Mouse (Mus musculus): Measurements from ENCODE around the gene Itpkb. TPM values are rescaled to one million over a fixed set of nuclear protein-coding genes. Genes with fewer than 3 reads are reported as not detected.

Itpkb gene
- polyA plus RNA-seq, 1 experiment = 12.4 TPM

DNA sequence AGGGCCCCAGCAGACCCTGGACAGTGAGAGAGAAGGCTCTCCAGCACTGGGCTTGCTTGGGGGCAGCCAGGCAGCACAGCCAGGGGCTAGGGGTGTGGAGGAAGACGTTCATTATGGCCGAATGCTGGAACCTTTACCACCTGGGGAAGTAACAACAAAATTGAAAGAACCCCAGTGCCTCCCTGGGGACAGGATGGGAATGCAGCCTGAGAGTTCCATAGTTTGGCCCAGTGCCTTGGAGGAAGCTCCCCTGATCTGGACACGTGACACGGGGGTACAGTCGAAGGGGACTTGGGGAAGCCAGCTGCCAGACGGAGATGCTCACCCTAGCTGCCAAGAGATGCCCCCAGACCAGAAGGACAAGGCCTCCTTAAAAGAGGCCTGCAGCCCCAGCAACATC is 3.3 kb downstream of the Itpkb start:
- Histone ChIP-seq H3K27me3 (ENCODE audit: control insufficient read depth, insufficient read depth, low read length, poor library complexity, severe bottlenecking) (peaks cover 10% of the 10 kb centered on the region), H3K4me3 (ENCODE audit: low read depth, low read length) (no peak overlapping the region), H3K27ac (ENCODE audit: insufficient read depth, low read length) (no peak overlapping the region), H3K9ac (ENCODE audit: low read depth, poor library complexity, severe bottlenecking) (no peak overlapping the region), H3K36me3 (ENCODE audit: control insufficient read depth, insufficient read depth, low read length, poor library complexity, severe bottlenecking) (no peaks in the 10 kb centered on the region), H3K9me3 (replicated peaks; ENCODE audit: control insufficient read depth, insufficient read depth, low read length, poor library complexity, severe bottlenecking) (no peaks in the 10 kb centered on the region), H3K4me1 (ENCODE audit: control insufficient read depth, insufficient read depth, low read length) (no peaks in the 10 kb centered on the region)
- no peak for TF ChIP-seq POLR2A (IDR thresholded peaks at IDR 0.05; ENCODE audit: insufficient read depth, low read length)
- TF ChIP-seq EP300 (IDR thresholded peaks at IDR 0.05; ENCODE audit: insufficient read depth, low read depth, low read length) = no peak
- no peak for TF ChIP-seq CTCF (IDR thresholded peaks at IDR 0.05; ENCODE audit: low read depth, low read length)

DNA sequence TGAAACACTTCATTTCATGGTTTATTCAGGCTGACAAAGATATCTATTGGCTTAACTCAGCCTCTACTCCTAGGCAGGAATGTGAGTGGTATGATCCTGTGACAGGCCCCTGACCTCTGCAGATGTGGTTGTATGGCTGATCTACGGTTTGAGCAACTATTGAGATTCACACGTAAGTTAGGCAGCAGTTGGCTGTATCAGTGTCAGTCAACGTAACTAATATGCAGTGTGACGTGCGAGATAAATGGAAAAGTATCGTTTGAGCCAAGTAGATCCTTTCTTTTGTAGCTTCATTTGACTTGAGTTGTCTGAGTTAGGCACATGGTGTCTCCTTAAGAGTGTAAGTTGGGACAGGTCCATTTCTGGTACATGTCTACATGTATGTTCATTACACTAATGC is 4.3 kb downstream of the Itpkb start:
- TF ChIP-seq CTCF (IDR thresholded peaks at IDR 0.05; ENCODE audit: low read depth, low read length) = no peak
- TF ChIP-seq EP300 (IDR thresholded peaks at IDR 0.05; ENCODE audit: insufficient read depth, low read depth, low read length) = no peak
- Histone ChIP-seq H3K36me3 (ENCODE audit: control insufficient read depth, insufficient read depth, low read length, poor library complexity, severe bottlenecking) (no peaks in the 10 kb centered on the region), H3K4me3 (ENCODE audit: low read depth, low read length) (no peak overlapping the region), H3K27me3 (ENCODE audit: control insufficient read depth, insufficient read depth, low read length, poor library complexity, severe bottlenecking) (peaks cover 10% of the 10 kb centered on the region), H3K4me1 (ENCODE audit: control insufficient read depth, insufficient read depth, low read length) (no peaks in the 10 kb centered on the region), H3K27ac (ENCODE audit: insufficient read depth, low read length) (no peak overlapping the region), H3K9me3 (replicated peaks; ENCODE audit: control insufficient read depth, insufficient read depth, low read length, poor library complexity, severe bottlenecking) (no peaks in the 10 kb centered on the region), H3K9ac (ENCODE audit: low read depth, poor library complexity, severe bottlenecking) (no peak overlapping the region)

DNA sequence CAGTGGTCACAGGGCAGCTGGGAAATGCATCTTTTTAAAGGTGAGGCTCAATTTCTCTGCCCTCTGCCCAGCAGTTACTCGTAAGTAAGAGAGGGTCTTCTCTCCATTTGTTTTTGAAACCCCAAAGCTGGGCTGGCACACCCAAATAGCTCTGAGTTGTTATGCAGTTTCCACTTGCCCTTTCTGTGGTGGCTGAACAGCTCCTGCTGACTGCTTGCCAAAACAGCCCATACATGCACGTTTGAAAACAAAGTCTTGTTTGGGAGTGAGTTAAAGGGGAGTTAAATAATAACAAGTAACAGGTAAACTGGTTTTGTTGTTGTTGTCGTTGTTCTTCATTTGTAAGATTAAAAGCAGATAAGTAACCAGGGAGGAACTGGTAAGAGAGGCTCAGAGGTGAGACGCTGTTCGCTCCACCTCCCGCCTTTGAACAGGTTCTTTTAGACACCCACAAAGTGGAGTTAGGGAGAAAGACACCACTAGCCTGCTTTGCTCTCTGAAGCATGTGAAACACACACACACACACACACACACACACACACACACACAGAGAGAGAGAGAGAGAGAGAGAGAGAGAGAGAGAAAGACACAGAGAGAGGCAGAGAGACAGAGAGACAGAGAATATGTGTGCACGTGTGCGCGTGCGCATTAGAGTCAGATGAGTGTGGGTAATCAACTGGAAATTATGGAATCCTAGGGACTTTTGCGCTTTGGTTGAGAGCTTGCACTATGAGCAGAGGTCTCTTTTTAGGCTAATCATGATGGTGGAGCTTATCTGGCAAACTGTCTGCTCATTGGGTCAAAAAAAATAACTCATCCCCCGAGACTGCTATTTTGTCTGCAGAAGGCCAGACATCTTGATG is 5.5 kb downstream of the Itpkb start:
- H3K27ac ChIP-seq (ENCODE audit: insufficient read depth, low read length) = no peak overlapping the region
- H3K9me3 ChIP-seq (replicated peaks; ENCODE audit: control insufficient read depth, insufficient read depth, low read length, poor library complexity, severe bottlenecking) = no peaks in the 10 kb centered on the region
- H3K27me3 ChIP-seq (ENCODE audit: control insufficient read depth, insufficient read depth, low read length, poor library complexity, severe bottlenecking) = peaks cover 10% of the 10 kb centered on the region
- H3K4me1 ChIP-seq (ENCODE audit: control insufficient read depth, insufficient read depth, low read length) = no peaks in the 10 kb centered on the region
- TF ChIP-seq CTCF (IDR thresholded peaks at IDR 0.05; ENCODE audit: low read depth, low read length) (no peak), POLR2A (IDR thresholded peaks at IDR 0.05; ENCODE audit: insufficient read depth, low read length) (no peak), EP300 (IDR thresholded peaks at IDR 0.05; ENCODE audit: insufficient read depth, low read depth, low read length) (no peak)
- no peak overlapping the region for H3K9ac ChIP-seq (ENCODE audit: low read depth, poor library complexity, severe bottlenecking)
- H3K36me3 ChIP-seq (ENCODE audit: control insufficient read depth, insufficient read depth, low read length, poor library complexity, severe bottlenecking) = no peaks in the 10 kb centered on the region
- no peak overlapping the region for H3K4me3 ChIP-seq (ENCODE audit: low read depth, low read length)

DNA sequence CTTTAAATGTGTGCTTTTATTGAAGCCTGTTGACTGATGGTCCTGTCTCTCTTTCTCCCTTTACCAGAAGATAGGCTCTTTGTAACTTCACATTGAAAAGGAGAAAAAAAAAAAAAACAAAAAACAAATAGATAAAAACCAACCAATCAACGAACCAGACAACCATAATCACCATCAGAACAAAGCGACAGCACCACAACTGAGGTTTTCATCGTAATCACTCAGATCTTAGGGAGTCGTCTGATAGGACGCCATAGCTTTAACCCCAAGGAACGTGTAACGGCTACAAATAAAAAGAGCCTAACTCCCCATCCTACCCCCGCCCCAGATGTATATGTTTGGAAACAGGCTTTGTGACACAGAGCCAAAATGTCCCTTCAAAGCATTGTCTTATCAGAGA is 8.1 kb downstream of the Itpkb start:
- H3K4me1 ChIP-seq (ENCODE audit: control insufficient read depth, insufficient read depth, low read length) = no peaks in the 10 kb centered on the region
- H3K9ac ChIP-seq (ENCODE audit: low read depth, poor library complexity, severe bottlenecking) = no peak overlapping the region
- H3K4me3 ChIP-seq (ENCODE audit: low read depth, low read length) = no peak overlapping the region
- no peaks in the 10 kb centered on the region for H3K36me3 ChIP-seq (ENCODE audit: control insufficient read depth, insufficient read depth, low read length, poor library complexity, severe bottlenecking)
- H3K27me3 ChIP-seq (ENCODE audit: control insufficient read depth, insufficient read depth, low read length, poor library complexity, severe bottlenecking) = peaks cover under 1% of the 10 kb centered on the region; the same call in 1 of the 2 replicates
- H3K9me3 ChIP-seq (replicated peaks; ENCODE audit: control insufficient read depth, insufficient read depth, low read length, poor library complexity, severe bottlenecking) = no peaks in the 10 kb centered on the region
- TF ChIP-seq EP300 (IDR thresholded peaks at IDR 0.05; ENCODE audit: insufficient read depth, low read depth, low read length) = no peak
- TF ChIP-seq POLR2A (IDR thresholded peaks at IDR 0.05; ENCODE audit: insufficient read depth, low read length) = no peak
- TF ChIP-seq CTCF (IDR thresholded peaks at IDR 0.05; ENCODE audit: low read depth, low read length) = no peak
- no peak overlapping the region for H3K27ac ChIP-seq (ENCODE audit: insufficient read depth, low read length)

DNA sequence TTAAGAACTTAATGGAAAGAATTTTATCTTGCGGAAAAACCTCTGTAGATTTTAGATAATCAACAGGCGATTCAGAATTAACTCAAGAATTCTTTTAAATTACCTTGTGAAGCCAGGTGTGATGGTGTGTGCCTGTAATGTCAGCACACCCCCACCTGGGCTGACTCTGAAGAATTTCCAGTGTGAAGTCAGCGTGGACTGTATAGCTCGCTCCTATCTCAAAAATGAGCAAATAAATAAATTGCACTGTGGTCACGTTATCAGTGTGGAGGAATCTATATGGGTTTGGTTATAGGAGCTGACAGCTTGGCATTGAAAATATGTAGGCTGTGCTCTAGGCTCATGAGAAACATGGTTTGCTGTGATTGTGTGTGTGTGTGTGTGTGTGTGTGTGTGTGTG is 8.9 kb downstream of the Itpkb start:
- H3K9me3 ChIP-seq (replicated peaks; ENCODE audit: control insufficient read depth, insufficient read depth, low read length, poor library complexity, severe bottlenecking) = no peaks in the 10 kb centered on the region
- no peak overlapping the region for H3K9ac ChIP-seq (ENCODE audit: low read depth, poor library complexity, severe bottlenecking)
- no peaks in the 10 kb centered on the region for H3K4me1 ChIP-seq (ENCODE audit: control insufficient read depth, insufficient read depth, low read length)
- no peak overlapping the region for H3K27ac ChIP-seq (ENCODE audit: insufficient read depth, low read length)
- no peaks in the 10 kb centered on the region for H3K36me3 ChIP-seq (ENCODE audit: control insufficient read depth, insufficient read depth, low read length, poor library complexity, severe bottlenecking)
- TF ChIP-seq EP300 (IDR thresholded peaks at IDR 0.05; ENCODE audit: insufficient read depth, low read depth, low read length) (no peak), POLR2A (IDR thresholded peaks at IDR 0.05; ENCODE audit: insufficient read depth, low read length) (no peak), CTCF (IDR thresholded peaks at IDR 0.05; ENCODE audit: low read depth, low read length) (no peak)
- H3K4me3 ChIP-seq (ENCODE audit: low read depth, low read length) = no peak overlapping the region
- no peaks in the 10 kb centered on the region; the same call in 1 of the 2 replicates for H3K27me3 ChIP-seq (ENCODE audit: control insufficient read depth, insufficient read depth, low read length, poor library complexity, severe bottlenecking)

DNA sequence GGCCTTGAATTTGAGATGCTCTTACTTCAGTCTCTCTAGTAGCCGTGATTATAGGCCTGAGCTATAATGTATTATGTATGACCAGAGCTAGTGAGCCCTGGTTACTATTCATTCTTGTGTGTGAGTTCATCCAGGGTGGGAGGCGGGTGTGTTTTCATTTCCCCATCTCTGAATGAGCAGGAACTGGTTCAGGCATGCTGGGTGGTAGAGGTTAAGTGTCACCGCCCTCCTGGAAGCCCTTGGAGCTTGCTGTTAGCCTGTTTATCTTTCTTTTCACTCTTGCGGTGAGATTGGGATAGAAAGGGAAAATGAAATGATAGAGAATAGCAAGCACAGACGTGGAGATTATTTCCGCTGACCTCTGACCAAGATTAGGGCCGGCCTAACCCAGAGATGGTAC is 12.7 kb downstream of the Itpkb start:
- no peak for TF ChIP-seq CTCF (IDR thresholded peaks at IDR 0.05; ENCODE audit: low read depth, low read length)
- no peak for TF ChIP-seq POLR2A (IDR thresholded peaks at IDR 0.05; ENCODE audit: insufficient read depth, low read length)
- TF ChIP-seq EP300 (IDR thresholded peaks at IDR 0.05; ENCODE audit: insufficient read depth, low read depth, low read length) = no peak
- no peak overlapping the region for H3K9ac ChIP-seq (ENCODE audit: low read depth, poor library complexity, severe bottlenecking)
- H3K9me3 ChIP-seq (replicated peaks; ENCODE audit: control insufficient read depth, insufficient read depth, low read length, poor library complexity, severe bottlenecking) = no peaks in the 10 kb centered on the region
- H3K27ac ChIP-seq (ENCODE audit: insufficient read depth, low read length) = no peak overlapping the region
- H3K4me1 ChIP-seq (ENCODE audit: control insufficient read depth, insufficient read depth, low read length) = no peaks in the 10 kb centered on the region
- H3K4me3 ChIP-seq (ENCODE audit: low read depth, low read length) = no peak overlapping the region
- no peaks in the 10 kb centered on the region for H3K36me3 ChIP-seq (ENCODE audit: control insufficient read depth, insufficient read depth, low read length, poor library complexity, severe bottlenecking)
- H3K27me3 ChIP-seq (ENCODE audit: control insufficient read depth, insufficient read depth, low read length, poor library complexity, severe bottlenecking) = no peaks in the 10 kb centered on the region; the same call in 1 of the 2 replicates
